Mouse (Mus musculus): ENCODE measurements at regions not wholly inside any gene's neighbourhood (a gene's known extent, or its start where the extent isn't known, plus 50 kb on each side); places are given as distances from the start of the nearest gene placed in this dataset.

GRCm38 (mm10) chr8:113190537-113190936 lies 444.9 kb upstream of the Mon1b start:
- DNase-seq = peak; percentile 57 to 70

GRCm38 (mm10) chr8:113191537-113191936 lies 443.9 kb upstream of the Mon1b start:
- no peak for DNase-seq
